Mouse (Mus musculus) ES-Bruce4 (cell line): ENCODE measurements around the gene C2cd4b.

ENCODE experiments used
- CTCF ChIP-seq: IDR thresholded peaks from one replicate; pipeline ENCODE4 v1.8.1; 2011; ENCODE audit warnings: low read depth, low read length
- EP300 ChIP-seq: IDR thresholded peaks from 2 replicates; pipeline ENCODE4 v1.6.1; 2011; ENCODE audit warnings: low read depth, low read length; ENCODE audit not compliant: insufficient read depth
- POLR2A ChIP-seq: IDR thresholded peaks from one replicate; pipeline ENCODE4 v1.8.1; 2011; ENCODE audit warnings: low read length; ENCODE audit not compliant: insufficient read depth

DNA sequence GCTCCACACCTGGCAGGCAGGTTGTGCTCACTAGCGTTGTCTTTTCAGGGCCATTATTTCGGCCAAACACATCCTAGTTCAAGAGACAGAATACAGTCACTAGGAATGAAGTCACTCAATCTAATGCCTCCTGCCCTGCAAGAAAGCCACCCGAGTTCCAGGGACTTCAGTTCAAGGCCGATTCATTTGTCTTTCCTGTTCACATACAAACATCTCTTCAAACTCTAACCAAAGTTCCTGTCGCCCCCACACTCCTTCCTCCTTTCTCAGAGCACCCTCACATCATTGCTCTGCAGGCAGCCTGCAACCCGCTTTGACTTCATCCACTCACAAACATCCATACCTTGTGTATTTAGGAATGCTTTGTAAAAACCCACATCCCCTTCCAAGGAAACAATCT lies 34.3 kb downstream of the C2cd4b start:
- no peak for TF ChIP-seq CTCF
- TF ChIP-seq EP300 = no peak
- TF ChIP-seq POLR2A = no peak
